Mouse (Mus musculus): Measurements from ENCODE around the gene Pbrm1. TPM values are rescaled to one million over a fixed set of nuclear protein-coding genes. Genes with fewer than 3 reads are reported as not detected.

Pbrm1 gene
- polyA plus RNA-seq, 1 experiment, result 12.8 TPM

DNA sequence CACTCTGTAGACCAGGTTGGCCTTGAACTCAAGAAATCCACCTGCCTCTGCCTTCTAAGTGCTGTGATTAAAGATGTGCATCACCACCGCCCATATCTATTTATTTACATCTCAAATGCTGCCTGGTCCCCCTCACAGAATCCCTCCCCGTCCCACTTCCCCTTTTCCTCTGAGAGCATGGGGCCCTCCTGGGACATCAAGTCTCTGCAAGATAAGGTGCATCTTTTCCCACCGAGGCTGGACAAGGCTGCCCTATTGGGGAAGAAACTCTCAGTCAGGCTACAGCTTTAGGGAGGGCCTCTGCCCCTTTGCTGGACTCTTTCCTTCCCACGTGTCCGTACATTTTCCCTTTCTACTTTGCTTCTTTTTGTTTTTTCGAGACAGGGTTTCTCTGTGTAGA lies 150.6 kb downstream of the Pbrm1 start:
- TF ChIP-seq POLR2A (IDR thresholded peaks at IDR 0.05; ENCODE audit: borderline replicate concordance, extremely low read depth, low read depth, low read length), result no peak
- no peak for TF ChIP-seq CTCF (IDR thresholded peaks at IDR 0.05; ENCODE audit: insufficient read depth, low read length)
- H3K4me3 ChIP-seq (replicated peaks; ENCODE audit: extremely low read depth, low read depth, low read length), result no peak overlapping the region
- no peak for DNase-seq
- H3K4me1 ChIP-seq (ENCODE audit: control insufficient read depth, insufficient read depth, low read length), result no peaks in the 10 kb centered on the region
- WGBS, result 59% methylated on average over 6 of the region's 6 CpGs

DNA sequence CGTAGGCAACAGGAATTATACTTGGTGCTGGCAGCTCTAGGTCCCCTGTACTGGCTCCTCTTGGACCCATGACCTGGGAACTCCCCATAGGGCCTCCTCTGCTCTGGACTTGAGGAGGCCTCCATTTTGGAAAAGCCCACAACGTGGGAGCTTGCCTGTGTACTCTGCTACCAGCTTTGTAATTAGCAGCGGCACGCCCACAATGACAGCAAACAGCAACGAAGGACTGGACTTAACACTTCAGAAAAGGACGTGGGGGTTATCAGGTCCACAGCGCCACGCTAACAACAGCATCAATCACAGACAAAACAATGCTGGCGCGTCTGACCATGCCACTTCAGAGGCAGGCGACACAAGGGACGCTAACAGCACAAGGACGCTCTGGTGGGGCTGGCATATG lies 152.0 kb downstream of the Pbrm1 start:
- 75% methylated on average over 13 of the region's 13 CpGs for WGBS
- no peak overlapping the region for H3K4me3 ChIP-seq (replicated peaks; ENCODE audit: extremely low read depth, low read depth, low read length)
- no peak for DNase-seq
- TF ChIP-seq CTCF (IDR thresholded peaks at IDR 0.05; ENCODE audit: insufficient read depth, low read length) (no peak), POLR2A (IDR thresholded peaks at IDR 0.05; ENCODE audit: borderline replicate concordance, extremely low read depth, low read depth, low read length) (no peak)
- no peaks in the 10 kb centered on the region for H3K4me1 ChIP-seq (ENCODE audit: control insufficient read depth, insufficient read depth, low read length)

Other genes starting within 250 kb of the Pbrm1 start
- gene Tmem110, start 193.5 kb upstream of the Pbrm1 start, polyA plus RNA-seq (2012; rRNA removed), result 40.6 and 43.7 TPM in 2 replicates
- gene Mustn1, start 139.9 kb upstream of the Pbrm1 start, polyA plus RNA-seq (2012; rRNA removed), result 44.8 and 50.3 TPM in 2 replicates
- gene Itih4, start 132.7 kb upstream of the Pbrm1 start, polyA plus RNA-seq (2012; rRNA removed), result 37.7 and 43.4 TPM in 2 replicates
- gene Itih3, start 95.4 kb upstream of the Pbrm1 start, polyA plus RNA-seq (2012; rRNA removed), result 0.87 and 1.1 TPM in 2 replicates
- 1.1 and 1.4 TPM in 2 replicates for gene Itih1, start 75.8 kb upstream of the Pbrm1 start, polyA plus RNA-seq (2012; rRNA removed)
- 3.6 and 3.8 TPM in 2 replicates for gene Nek4, start 67.8 kb upstream of the Pbrm1 start, polyA plus RNA-seq (2012; rRNA removed)
- 17.2 and 21.6 TPM in 2 replicates for gene Glt8d1, start 17.7 kb upstream of the Pbrm1 start, polyA plus RNA-seq (2012; rRNA removed)
- 92.6 and 173 TPM in 2 replicates for gene Spcs1, start 17.5 kb upstream of the Pbrm1 start, polyA plus RNA-seq (2012; rRNA removed)
- gene Gnl3, start within 50 bp of the Pbrm1 start, polyA plus RNA-seq (2012; rRNA removed), result 7.9 and 13.2 TPM in 2 replicates
- gene Smim4, start 109.8 kb downstream of the Pbrm1 start, polyA plus RNA-seq (2012; rRNA removed), result 58.1 and 70.0 TPM in 2 replicates
- gene Nt5dc2, start 111.9 kb downstream of the Pbrm1 start, polyA plus RNA-seq (2012; rRNA removed), result 147 and 266 TPM in 2 replicates
- gene Stab1, start 149.5 kb downstream of the Pbrm1 start, polyA plus RNA-seq (2012; rRNA removed), result 114 and 136 TPM in 2 replicates
- gene Tnnc1, start 189.2 kb downstream of the Pbrm1 start, polyA plus RNA-seq (2012; rRNA removed), result 25.4 and 32.2 TPM in 2 replicates
- 412 and 458 TPM in 2 replicates for gene Nisch, start 197.8 kb downstream of the Pbrm1 start, polyA plus RNA-seq (2012; rRNA removed)
- gene Sema3g, start 198.7 kb downstream of the Pbrm1 start, polyA plus RNA-seq (2012; rRNA removed), result 95.9 and 109 TPM in 2 replicates
- gene Phf7, start 232.2 kb downstream of the Pbrm1 start, polyA plus RNA-seq (2012; rRNA removed), result 4.8 and 5.4 TPM in 2 replicates
- 43.9 and 48.3 TPM in 2 replicates for gene Bap1, start 232.3 kb downstream of the Pbrm1 start, polyA plus RNA-seq (2012; rRNA removed)

Measured in lung, adult 2 months (tissue).